Mouse (Mus musculus): ENCODE measurements around the gene Hlf.

- no peak for TF ChIP-seq EP300 (IDR thresholded peaks at IDR 0.05)
- TF ChIP-seq CTCF (IDR thresholded peaks at IDR 0.05): no peak
Measured at GRCm38 (mm10) chr11:90357371-90357770, 33.3 kb downstream of the Hlf start.

Measured in lung, postnatal 0 days (tissue).